Comparison of ENCODE assay signal across 16 mouse cellular contexts in the genomic region with DNA sequence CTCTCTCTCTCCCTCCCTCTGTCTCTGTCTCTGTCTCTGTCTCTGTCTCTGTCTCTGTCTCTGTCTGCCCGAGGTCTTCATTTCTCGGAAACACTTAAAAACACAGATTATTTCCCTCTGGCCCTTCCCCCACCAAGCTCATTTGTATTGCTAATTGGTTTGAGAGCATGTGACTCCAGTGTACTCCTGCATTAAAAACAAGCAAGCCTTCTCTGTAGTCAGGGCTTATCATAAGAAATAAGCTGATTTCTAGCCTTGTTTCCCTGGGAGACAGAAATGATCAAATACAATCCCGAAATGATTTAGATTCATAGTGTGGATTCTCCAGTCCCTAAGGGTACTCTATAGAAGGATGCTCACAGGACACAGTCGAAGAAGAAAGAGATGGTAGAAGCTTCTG.
DNase-seq lines count a peak whose midpoint lies in the region; ATAC-seq and TF ChIP-seq lines count a peak whose summit lies in the region.
"Had no signal": no experiment of that assay in that cellular context is flagged by ENCODE, and none has a peak within 500 bp of the region (broad histone marks: within the 10 kb centered on the region; RNA-seq: fewer than 3 reads in every experiment).

No protein-coding gene starts in this region.

- ATAC-seq in forebrain, embryonic 11.5 days (replicated peaks; ENCODE audit: low FRiP score) = no peak
- no peak for ATAC-seq in forebrain, embryonic 13.5 days
- no peak for ATAC-seq in midbrain, embryonic 11.5 days (ENCODE audit: low FRiP score)
- ATAC-seq in forebrain, embryonic 16.5 days = peak; percentile 68; the same call in 1 of the 2 replicates
- no peak for ATAC-seq in midbrain, embryonic 16.5 days
- ATAC-seq: intestine, embryonic 16.5 days had no signal

- H3K9me3 ChIP-seq in forebrain, embryonic 11.5 days (ENCODE audit: control insufficient read depth, low read length) = peaks cover 2% of the 10 kb centered on the region; the same call in 1 of the 2 replicates
- H3K9me3 ChIP-seq in forebrain, embryonic 13.5 days (replicated peaks) = peaks cover 4% of the 10 kb centered on the region; the same call in 1 of the 2 replicates
- peaks cover 4% of the 10 kb centered on the region; the same call in 1 of the 2 replicates for H3K9me3 ChIP-seq in midbrain, embryonic 11.5 days (ENCODE audit: control insufficient read depth, low read length)
- H3K9me3 ChIP-seq in midbrain, embryonic 10.5 days (replicated peaks) = no peaks in the 10 kb centered on the region; the same call in 1 of the 2 replicates
- H3K9me3 ChIP-seq in forebrain, embryonic 16.5 days (ENCODE audit: control insufficient read depth, low read length) = no peaks in the 10 kb centered on the region; the same call in 1 of the 2 replicates
- H3K9me3 ChIP-seq in midbrain, embryonic 16.5 days (replicated peaks; ENCODE audit: control insufficient read depth, low read length, poor library complexity, severe bottlenecking) = no peaks in the 10 kb centered on the region; the same call in 1 of the 2 replicates

- intact Hi-C loops in heart, adult 2 months (cut with DNase I) = no loop called here

- DNase-seq in forebrain, embryonic 11.5 days (ENCODE audit: low spot score) = peak; percentile 16
- DNase-seq in midbrain, embryonic 11.5 days (ENCODE audit: low spot score, missing footprints) = peak; percentile 62
- no peak for DNase-seq in midbrain, embryonic 10.5 days (ENCODE audit: low spot score)
- no peak for DNase-seq in urinary bladder, postnatal 14 days (ENCODE audit: low spot score)
- DNase-seq in heart, adult 2 months = no peak
- DNase-seq: cerebellum, adult 2 months; gastrocnemius, postnatal 10 days; spleen, adult 18-20 months; thymus, postnatal 36 days had no signal

- H3K27me3 ChIP-seq in forebrain, embryonic 11.5 days (ENCODE audit: control insufficient read depth, insufficient read depth, low read length) = no peaks in the 10 kb centered on the region
- no peaks in the 10 kb centered on the region for H3K27me3 ChIP-seq in forebrain, embryonic 13.5 days
- H3K27me3 ChIP-seq in midbrain, embryonic 11.5 days (ENCODE audit: control insufficient read depth, insufficient read depth, low read length) = no peaks in the 10 kb centered on the region
- no peaks in the 10 kb centered on the region for H3K27me3 ChIP-seq in midbrain, embryonic 10.5 days (ENCODE audit: low read depth, poor library complexity, severe bottlenecking)
- no peaks in the 10 kb centered on the region for H3K27me3 ChIP-seq in forebrain, embryonic 16.5 days (replicated peaks; ENCODE audit: control insufficient read depth, insufficient read depth, low read length)
- no peaks in the 10 kb centered on the region for H3K27me3 ChIP-seq in midbrain, embryonic 16.5 days (ENCODE audit: control insufficient read depth, insufficient read depth, low read depth, low read length)
- no peaks in the 10 kb centered on the region for H3K27me3 ChIP-seq in heart, adult 2 months (ENCODE audit: control insufficient read depth, insufficient read depth, low read length)

- no peak overlapping the region for H3K4me2 ChIP-seq in forebrain, embryonic 11.5 days (ENCODE audit: low read depth, low read length, severe bottlenecking)
- no peak overlapping the region for H3K4me2 ChIP-seq in forebrain, embryonic 13.5 days
- no peak overlapping the region for H3K4me2 ChIP-seq in midbrain, embryonic 11.5 days
- no peak overlapping the region for H3K4me2 ChIP-seq in forebrain, embryonic 16.5 days (ENCODE audit: low read length)
- H3K4me2 ChIP-seq in midbrain, embryonic 16.5 days (ENCODE audit: low read length) = no peak overlapping the region

- H3K79me2 ChIP-seq in heart, adult 2 months (replicated peaks; ENCODE audit: control insufficient read depth, insufficient read depth, low read length) = no peaks in the 10 kb centered on the region

- WGBS in forebrain, embryonic 11.5 days = 65% methylated on average over 4 of the region's 4 CpGs
- 55% methylated on average over 4 of the region's 4 CpGs for WGBS in forebrain, embryonic 13.5 days
- WGBS in midbrain, embryonic 11.5 days = 67% methylated on average over 4 of the region's 4 CpGs
- WGBS in midbrain, embryonic 10.5 days = 80% methylated on average over 4 of the region's 4 CpGs
- 44% methylated on average over 4 of the region's 4 CpGs for WGBS in forebrain, embryonic 16.5 days
- 32% methylated on average over 4 of the region's 4 CpGs for WGBS in midbrain, embryonic 16.5 days
- WGBS in heart, adult 2 months = 86% methylated on average over 4 of the region's 4 CpGs

- no peak overlapping the region for H3K9ac ChIP-seq in forebrain, embryonic 11.5 days (ENCODE audit: low read length)
- H3K9ac ChIP-seq in forebrain, embryonic 13.5 days = no peak overlapping the region
- no peak overlapping the region for H3K9ac ChIP-seq in midbrain, embryonic 11.5 days (ENCODE audit: low read length)
- no peak overlapping the region for H3K9ac ChIP-seq in forebrain, embryonic 16.5 days (replicated peaks; ENCODE audit: low read depth, low read length)
- no peak overlapping the region for H3K9ac ChIP-seq in midbrain, embryonic 16.5 days (ENCODE audit: low read depth, low read length)
- H3K9ac ChIP-seq in heart, adult 2 months (ENCODE audit: low read depth, low read length) = no peak overlapping the region
- H3K9ac ChIP-seq: liver, embryonic 14.5 days had no signal

- peaks cover 3% of the 10 kb centered on the region; the same call in 1 of the 2 replicates for H3K4me1 ChIP-seq in forebrain, embryonic 11.5 days (replicated peaks; ENCODE audit: control insufficient read depth, insufficient read depth, low read length)
- peaks cover 16% of the 10 kb centered on the region for H3K4me1 ChIP-seq in forebrain, embryonic 13.5 days
- H3K4me1 ChIP-seq in midbrain, embryonic 11.5 days (ENCODE audit: control insufficient read depth, insufficient read depth, low read length) = peaks cover 3% of the 10 kb centered on the region
- peaks cover 19% of the 10 kb centered on the region for H3K4me1 ChIP-seq in midbrain, embryonic 10.5 days
- H3K4me1 ChIP-seq in forebrain, embryonic 16.5 days (replicated peaks; ENCODE audit: control insufficient read depth, insufficient read depth, low read length) = peaks cover 13% of the 10 kb centered on the region
- peaks cover 5% of the 10 kb centered on the region for H3K4me1 ChIP-seq in midbrain, embryonic 16.5 days (ENCODE audit: control insufficient read depth, insufficient read depth, low read length)
- peaks cover 12% of the 10 kb centered on the region for H3K4me1 ChIP-seq in heart, adult 2 months (ENCODE audit: control insufficient read depth, insufficient read depth, low read length)

- H3K4me3 ChIP-seq in forebrain, embryonic 11.5 days (ENCODE audit: low read depth, low read length) = no peak overlapping the region
- no peak overlapping the region for H3K4me3 ChIP-seq in forebrain, embryonic 13.5 days
- H3K4me3 ChIP-seq in midbrain, embryonic 11.5 days (ENCODE audit: low read depth, low read length) = no peak overlapping the region
- no peak overlapping the region for H3K4me3 ChIP-seq in midbrain, embryonic 10.5 days
- no peak overlapping the region for H3K4me3 ChIP-seq in forebrain, embryonic 16.5 days (replicated peaks; ENCODE audit: low read length)
- H3K4me3 ChIP-seq in midbrain, embryonic 16.5 days (ENCODE audit: low read depth, low read length) = no peak overlapping the region
- H3K4me3 ChIP-seq in heart, adult 2 months = no peak overlapping the region

- no peak overlapping the region for H3K27ac ChIP-seq in forebrain, embryonic 11.5 days (ENCODE audit: low read depth, low read length)
- H3K27ac ChIP-seq in forebrain, embryonic 13.5 days = no peak overlapping the region
- H3K27ac ChIP-seq in midbrain, embryonic 11.5 days (ENCODE audit: low read depth, low read length) = no peak overlapping the region
- H3K27ac ChIP-seq in midbrain, embryonic 10.5 days (replicated peaks) = no peak overlapping the region
- no peak overlapping the region for H3K27ac ChIP-seq in forebrain, embryonic 16.5 days (ENCODE audit: low read length)
- peak overlapping the region; percentile 43 for H3K27ac ChIP-seq in midbrain, embryonic 16.5 days (ENCODE audit: low read length)
- H3K27ac ChIP-seq in heart, adult 2 months = no peak overlapping the region
- H3K27ac ChIP-seq: liver, embryonic 14.5 days; macrophage had no signal

- TF ChIP-seq CTCF in heart, adult 2 months (IDR thresholded peaks at IDR 0.05) = no peak

- TF ChIP-seq EP300 in heart, adult 2 months (IDR thresholded peaks at IDR 0.05; ENCODE audit: insufficient read depth, low read depth, low read length) = no peak

- H3K36me3 ChIP-seq in forebrain, embryonic 11.5 days (ENCODE audit: control insufficient read depth, insufficient read depth, low read length) = no peaks in the 10 kb centered on the region; the same call in 1 of the 2 replicates
- H3K36me3 ChIP-seq in forebrain, embryonic 13.5 days (ENCODE audit: poor library complexity, severe bottlenecking) = no peaks in the 10 kb centered on the region; the same call in 1 of the 2 replicates
- H3K36me3 ChIP-seq in midbrain, embryonic 11.5 days (ENCODE audit: control insufficient read depth, insufficient read depth, low read length) = no peaks in the 10 kb centered on the region
- peaks cover 6% of the 10 kb centered on the region; the same call in 1 of the 2 replicates for H3K36me3 ChIP-seq in midbrain, embryonic 10.5 days
- H3K36me3 ChIP-seq in forebrain, embryonic 16.5 days (ENCODE audit: control insufficient read depth, insufficient read depth) = no peaks in the 10 kb centered on the region
- no peaks in the 10 kb centered on the region for H3K36me3 ChIP-seq in midbrain, embryonic 16.5 days (ENCODE audit: control insufficient read depth, insufficient read depth, low read length)
- H3K36me3 ChIP-seq in heart, adult 2 months (ENCODE audit: control insufficient read depth, insufficient read depth, low read length) = peaks cover 8% of the 10 kb centered on the region
- H3K36me3 ChIP-seq: G1E had no signal

- no peak for TF ChIP-seq POLR2A in heart, adult 2 months (IDR thresholded peaks at IDR 0.05; ENCODE audit: insufficient read depth, low read depth, low read length)

Comparison
In these comparisons a context has a peak if more than half of its experiments do, and no peak if none do; other contexts are left out.
1. DNase-seq: peak in forebrain, embryonic 11.5 days (single experiment) and midbrain, embryonic 11.5 days (single experiment); none in midbrain, embryonic 10.5 days (single experiment), urinary bladder, postnatal 14 days (single experiment) and heart, adult 2 months (0 of 2).